Mouse (Mus musculus) spleen, adult 2 months (tissue): ENCODE data around the gene Cga. TPM values are rescaled to one million over a fixed set of nuclear protein-coding genes. Genes with fewer than 3 reads are reported as not detected.

Experiments used
- DNase-seq, 2 experiments: peaks; one replicate each; pipeline versions ENCODE4 v3.0.0 to v3.0.0-alpha.2; 2012 to 2021; ENCODE audit warnings: low spot score in 2 of 2, low read depth in 1 of 2
- H3K27ac ChIP-seq: fragments of 200-500 bp; 2 replicates; pipeline ENCODE4 v1.5.1; 2012; ENCODE audit warnings: low read length, inconsistent platforms; ENCODE audit not compliant: insufficient read depth
- H3K27me3 ChIP-seq: fragments of 200-500 bp; 2 replicates; pipeline ENCODE4 v1.6.1; 2012; ENCODE audit warnings: mild to moderate bottlenecking, moderate library complexity, low read length, inconsistent platforms; ENCODE audit not compliant: control insufficient read depth, insufficient read depth
- H3K36me3 ChIP-seq: fragments of 200-500 bp; 2 replicates; pipeline ENCODE4 v1.6.1; 2012; ENCODE audit warnings: mild to moderate bottlenecking, low read length, inconsistent platforms; ENCODE audit not compliant: control insufficient read depth, insufficient read depth
- H3K4me1 ChIP-seq: fragments of 200-500 bp; 2 replicates; pipeline ENCODE4 v1.6.1; 2011; ENCODE audit warnings: inconsistent platforms; ENCODE audit not compliant: control insufficient read depth, insufficient read depth, insufficient read length
- H3K4me3 ChIP-seq: fragments of 200-500 bp; 2 replicates; pipeline ENCODE4 v1.5.1; 2011; ENCODE audit warnings: mild to moderate bottlenecking, inconsistent platforms; ENCODE audit not compliant: insufficient read depth, insufficient read length; ENCODE audit errors: extremely low read depth
- CTCF ChIP-seq: fragments of 200-500 bp; IDR thresholded peaks from 2 replicates; pipeline ENCODE4 v1.5.1; 2011; ENCODE audit warnings: mild to moderate bottlenecking, inconsistent platforms; ENCODE audit not compliant: insufficient read depth, insufficient read length, insufficient replicate concordance; ENCODE audit errors: extremely low read depth
- POLR2A ChIP-seq: fragments of 200-500 bp; IDR thresholded peaks from 2 replicates; pipeline ENCODE4 v1.6.1; 2011; ENCODE audit warnings: low read depth, low read length, inconsistent platforms
- WGBS: fragments of 180-500 bp; shearing (Covaris S2); methylation state at CpG from one replicate; pipeline ENCODE4 v1.1.7; 2018; 5-methylcytosine and 5-hydroxymethylcytosine counted together
- polyA plus RNA-seq: library from polyadenylated mRNA; depleted of rRNA; stranded (reverse); fragments of >200 nt; gene quantifications from 2 replicates; pipeline ENCODE4 v1.2.3, GENCODE M21; 2012

Gene Cga
- polyA plus RNA-seq, 1 experiment, result not detected

DNA sequence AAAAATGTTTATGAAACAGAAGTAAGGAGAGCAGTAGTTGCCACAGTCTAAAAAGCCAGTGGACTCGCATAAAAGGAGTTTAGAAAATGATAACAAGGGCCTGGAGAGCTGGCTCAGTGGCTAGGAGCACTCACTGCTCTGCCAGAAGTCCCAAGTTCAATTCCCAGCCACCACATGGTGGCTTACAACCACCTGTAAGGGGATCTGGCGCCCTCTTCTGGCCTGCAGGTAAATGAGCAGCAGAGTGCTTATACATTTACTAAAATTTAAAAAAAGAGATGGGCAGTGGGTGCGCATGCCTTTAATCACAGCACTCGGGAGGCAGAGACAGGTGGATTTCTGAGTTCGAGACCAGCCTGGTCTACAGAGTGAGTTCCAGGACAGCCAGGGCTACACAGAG lies 11.8 kb downstream of the Cga start:
- H3K27me3 ChIP-seq, result no peaks in the 10 kb centered on the region
- no peaks in the 10 kb centered on the region for H3K4me1 ChIP-seq
- no peak for TF ChIP-seq POLR2A
- peak; percentile 28; the same call in 1 of the 2 replicates for TF ChIP-seq CTCF
- 78% methylated on average over 5 of the region's 5 CpGs for WGBS
- H3K36me3 ChIP-seq, result no peaks in the 10 kb centered on the region
- H3K27ac ChIP-seq, result no peak overlapping the region
- peak in 1 of 2 experiments; percentile 14 for DNase-seq
- H3K4me3 ChIP-seq, result no peak overlapping the region

- Histone ChIP-seq H3K27ac (no peak overlapping the region), H3K4me1 (no peaks in the 10 kb centered on the region), H3K27me3 (no peaks in the 10 kb centered on the region), H3K4me3 (no peak overlapping the region), H3K36me3 (no peaks in the 10 kb centered on the region)
- TF ChIP-seq CTCF, result no peak
- TF ChIP-seq POLR2A, result no peak
- DNase-seq, result no peak
- 85% methylated on average over 4 of the region's 4 CpGs for WGBS
These were observed 12.6 kb downstream of the Cga start for GRCm38 (mm10) chr4:34906151-34906550.

DNA sequence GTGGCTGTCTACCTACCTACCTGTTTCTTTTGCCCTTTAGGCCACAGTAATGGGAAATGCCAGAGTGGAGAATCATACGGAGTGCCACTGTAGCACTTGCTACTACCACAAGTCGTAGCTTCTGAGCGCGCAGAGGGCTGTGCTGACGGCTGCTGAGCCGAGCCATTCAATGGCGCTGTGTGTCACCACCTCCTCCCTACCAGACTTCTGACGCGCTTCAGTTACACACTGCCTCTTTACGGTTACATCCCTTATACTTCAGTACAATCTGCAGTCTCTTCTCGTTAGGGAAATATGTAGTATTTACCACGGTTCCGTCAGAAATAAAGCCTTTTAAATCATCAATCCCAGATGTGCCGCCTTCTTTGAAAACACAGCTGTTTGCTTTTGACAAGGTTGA lies 13.4 kb downstream of the Cga start:
- no peaks in the 10 kb centered on the region for H3K4me1 ChIP-seq
- H3K36me3 ChIP-seq, result no peaks in the 10 kb centered on the region
- TF ChIP-seq POLR2A (no peak), CTCF (no peak)
- H3K27me3 ChIP-seq, result no peaks in the 10 kb centered on the region
- H3K27ac ChIP-seq, result no peak overlapping the region
- H3K4me3 ChIP-seq, result no peak overlapping the region
- no peak for DNase-seq
- WGBS, result 79% methylated on average over 14 of the region's 14 CpGs

DNA sequence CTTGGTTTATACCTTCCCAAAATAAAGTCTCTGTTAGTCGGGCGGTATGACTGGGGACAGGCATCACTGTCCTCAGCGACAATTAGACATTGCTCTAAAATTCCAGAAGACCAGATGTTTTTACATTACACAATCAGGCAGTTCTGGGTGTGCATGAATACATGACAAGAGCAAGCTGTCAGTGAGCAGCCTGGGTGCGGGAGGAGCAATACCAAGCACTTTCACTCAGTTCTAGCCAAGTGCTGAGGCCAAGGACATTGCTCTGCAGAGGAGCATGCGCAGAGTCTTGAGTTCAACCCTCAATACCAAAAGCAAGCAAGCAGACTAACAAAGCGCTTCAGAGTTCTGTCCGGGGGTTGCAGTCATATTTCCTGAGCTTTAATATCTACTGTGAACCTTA lies 14.5 kb downstream of the Cga start:
- WGBS, result 88% methylated on average over 7 of the region's 7 CpGs
- Histone ChIP-seq H3K27ac (no peak overlapping the region), H3K4me3 (no peak overlapping the region), H3K27me3 (no peaks in the 10 kb centered on the region), H3K36me3 (no peaks in the 10 kb centered on the region), H3K4me1 (no peaks in the 10 kb centered on the region)
- TF ChIP-seq CTCF (no peak), POLR2A (no peak)
- DNase-seq, result no peak

DNA sequence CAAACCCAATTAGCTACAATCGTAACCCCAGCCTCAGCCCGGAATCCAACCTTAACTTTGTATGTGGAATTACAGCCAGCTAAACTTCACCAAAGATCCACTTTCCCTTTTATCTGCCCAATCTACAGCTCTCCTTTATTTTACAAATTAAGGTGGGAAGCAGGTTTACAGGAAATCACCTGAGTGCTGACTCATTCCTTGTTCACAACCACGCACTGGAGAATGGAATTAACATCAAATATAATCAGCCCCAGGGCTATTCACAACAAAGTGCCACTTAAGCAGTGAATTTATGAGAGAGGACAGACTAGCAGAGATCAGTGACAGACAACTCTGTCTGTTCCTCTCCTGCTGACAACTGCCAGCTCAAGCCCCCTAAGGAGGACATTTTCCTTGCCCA lies 17.8 kb downstream of the Cga start:
- TF ChIP-seq POLR2A (no peak), CTCF (no peak)
- WGBS, result 72% methylated on average over 3 of the region's 3 CpGs
- no peaks in the 10 kb centered on the region for H3K27me3 ChIP-seq
- no peaks in the 10 kb centered on the region for H3K36me3 ChIP-seq
- no peak for DNase-seq
- H3K4me3 ChIP-seq, result no peak overlapping the region
- no peaks in the 10 kb centered on the region for H3K4me1 ChIP-seq
- H3K27ac ChIP-seq, result no peak overlapping the region

GRCm38 (mm10) chr4:34912171-34912570 lies 18.6 kb downstream of the Cga start:
- no peak for DNase-seq
- H3K4me1 ChIP-seq, result no peaks in the 10 kb centered on the region
- H3K27me3 ChIP-seq, result no peaks in the 10 kb centered on the region
- no peak overlapping the region for H3K4me3 ChIP-seq
- 79% methylated on average over 3 of the region's 3 CpGs for WGBS
- H3K36me3 ChIP-seq, result no peaks in the 10 kb centered on the region
- TF ChIP-seq POLR2A (no peak), CTCF (no peak)
- no peak overlapping the region for H3K27ac ChIP-seq

DNA sequence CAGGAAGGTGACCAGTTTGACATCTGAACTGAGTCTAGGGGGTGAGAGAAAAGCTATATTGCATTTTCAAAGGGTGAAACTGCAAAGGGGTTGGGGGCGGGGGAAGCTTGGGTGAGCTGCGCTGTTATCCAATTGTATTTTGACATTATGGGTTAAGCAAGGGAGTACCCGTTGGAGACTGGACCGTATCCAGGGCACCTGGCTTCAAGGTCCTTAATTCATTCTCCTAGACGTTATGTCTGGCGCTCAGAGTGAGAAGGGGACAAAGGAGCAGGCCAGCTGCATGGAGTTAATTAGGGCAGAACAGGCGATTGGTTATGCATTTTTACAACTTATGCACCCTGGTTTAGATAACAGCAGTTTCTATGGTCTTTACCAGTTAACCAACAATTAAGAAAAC lies 23.8 kb downstream of the Cga start:
- Histone ChIP-seq H3K4me1 (no peaks in the 10 kb centered on the region), H3K27ac (no peak overlapping the region), H3K4me3 (no peak overlapping the region), H3K27me3 (no peaks in the 10 kb centered on the region), H3K36me3 (no peaks in the 10 kb centered on the region)
- 90% methylated on average over 7 of the region's 7 CpGs for WGBS
- no peak for TF ChIP-seq POLR2A
- no peak for TF ChIP-seq CTCF
- DNase-seq, result no peak
